Mouse (Mus musculus) liver, embryonic 11.5 days (tissue): ENCODE data around the gene Gzmk. TPM values are rescaled to one million over a fixed set of nuclear protein-coding genes. Genes with fewer than 3 reads are reported as not detected.

ENCODE experiments used
- ATAC-seq: fragments of 200-750 bp; cut with Nextera tagmentation; replicated peaks from 2 replicates; pipeline ENCODE4 v1.8.0; 2017; ENCODE audit warnings: moderate number of reproducible peaks, mild to moderate bottlenecking, moderate TSS enrichment, moderate library complexity; ENCODE audit not compliant: low FRiP score
- DNase-seq: peaks from one replicate; pipeline ENCODE4 v3.0.0-alpha.2; 2017; ENCODE audit warnings: low spot score
- H3K27ac ChIP-seq: fragments of 300-500 bp; sonication (generic); 2 replicates; pipeline ENCODE4 v1.5.1; 2014; ENCODE audit warnings: mild to moderate bottlenecking, low read depth, low read length, control low read depth
- H3K27me3 ChIP-seq: fragments of 300-500 bp; sonication (generic); replicated peaks from 2 replicates; pipeline ENCODE4 v1.6.1; 2014; ENCODE audit warnings: low read length, mixed read lengths; ENCODE audit not compliant: control insufficient read depth, insufficient read depth
- H3K36me3 ChIP-seq: fragments of 300-500 bp; sonication (generic); 2 replicates; pipeline ENCODE4 v1.6.1; 2014; ENCODE audit warnings: mild to moderate bottlenecking, low read length, moderate library complexity, mixed read lengths; ENCODE audit not compliant: control insufficient read depth, insufficient read depth
- H3K4me1 ChIP-seq: fragments of 300-500 bp; sonication (generic); replicated peaks from 2 replicates; pipeline ENCODE4 v1.6.1; 2014; ENCODE audit warnings: low read length, mixed read lengths; ENCODE audit not compliant: control insufficient read depth, insufficient read depth
- H3K4me2 ChIP-seq: fragments of 300-500 bp; sonication (generic); 2 replicates; pipeline ENCODE4 v1.6.1; 2014; ENCODE audit warnings: mild to moderate bottlenecking, control low read depth, moderate library complexity
- H3K4me3 ChIP-seq: fragments of 300-500 bp; sonication (generic); 2 replicates; pipeline ENCODE4 v1.5.1; 2014; ENCODE audit warnings: low read depth, low read length, control low read depth
- H3K9ac ChIP-seq: fragments of 300-500 bp; sonication (generic); 2 replicates; pipeline ENCODE4 v1.6.1; 2014; ENCODE audit warnings: low read depth, low read length, control low read depth
- H3K9me3 ChIP-seq: fragments of 300-500 bp; sonication (generic); 2 replicates; pipeline ENCODE4 v1.6.1; 2016; ENCODE audit warnings: low read length, inconsistent platforms, mixed read lengths; ENCODE audit not compliant: control insufficient read depth
- WGBS: fragments of 180-500 bp; shearing (Covaris S2); extraction: QIAGEN DNeasy Blood & Tissue Kit; methylation state at CpG from one replicate; pipeline ENCODE4 v1.1.7; 2014; 5-methylcytosine and 5-hydroxymethylcytosine counted together
- polyA plus RNA-seq: library from polyadenylated mRNA; unstranded; fragments of >200 nt; fragmentation: Nextera tagmentation; extraction: Ambion mirVana; gene quantifications from 2 replicates; pipeline ENCODE4 v1.2.1, GENCODE M21; 2014

Gzmk gene
- polyA plus RNA-seq, 1 experiment from 2014 or later = not detected

GRCm38 (mm10) chr13:113151556-113151955 is 74.2 kb downstream of the Gzmk start:
- H3K9ac ChIP-seq = no peak overlapping the region
- ATAC-seq = no peak
- H3K4me2 ChIP-seq = no peak overlapping the region
- WGBS = 86% methylated on average over 4 of the region's 4 CpGs
- H3K36me3 ChIP-seq = no peaks in the 10 kb centered on the region
- H3K4me3 ChIP-seq = no peak overlapping the region
- H3K27ac ChIP-seq = no peak overlapping the region
- H3K4me1 ChIP-seq = no peaks in the 10 kb centered on the region
- no peaks in the 10 kb centered on the region for H3K27me3 ChIP-seq
- no peak for DNase-seq
- no peaks in the 10 kb centered on the region for H3K9me3 ChIP-seq

- Histone ChIP-seq H3K4me1 (no peaks in the 10 kb centered on the region), H3K4me2 (no peak overlapping the region), H3K4me3 (no peak overlapping the region), H3K27ac (no peak overlapping the region), H3K9me3 (no peaks in the 10 kb centered on the region), H3K9ac (no peak overlapping the region), H3K36me3 (no peaks in the 10 kb centered on the region), H3K27me3 (no peaks in the 10 kb centered on the region)
- 85% methylated on average over 1 of the region's 1 CpGs for WGBS
- DNase-seq (no peak), ATAC-seq (no peak)
These were observed 86.1 kb downstream of the Gzmk start for GRCm38 (mm10) chr13:113139597-113139996.

- no peak overlapping the region for H3K4me3 ChIP-seq
- H3K36me3 ChIP-seq = no peaks in the 10 kb centered on the region
- ATAC-seq = no peak
- no peak for DNase-seq
- no peak overlapping the region for H3K9ac ChIP-seq
- no peak overlapping the region for H3K4me2 ChIP-seq
- 79% methylated on average over 1 of the region's 1 CpGs for WGBS
- no peaks in the 10 kb centered on the region for H3K4me1 ChIP-seq
- H3K27me3 ChIP-seq = no peaks in the 10 kb centered on the region
- H3K27ac ChIP-seq = no peak overlapping the region
- no peaks in the 10 kb centered on the region for H3K9me3 ChIP-seq
These were observed 95.7 kb downstream of the Gzmk start for GRCm38 (mm10) chr13:113129974-113130373.

Other genes starting within 250 kb of the Gzmk start
- gene Ccno, start 238.1 kb downstream of the Gzmk start, polyA plus RNA-seq = 0.08 TPM in 1 of 2 replicates, not detected in the other
- not detected in 2 replicates for gene Mcidas, start 232.1 kb downstream of the Gzmk start, polyA plus RNA-seq
- not detected in 2 replicates for gene Cdc20b, start 190.8 kb downstream of the Gzmk start, polyA plus RNA-seq
- gene Gpx8, start 179.5 kb downstream of the Gzmk start, polyA plus RNA-seq = 43.0 and 43.4 TPM in 2 replicates
- gene Gzma, start 124.9 kb downstream of the Gzmk start, polyA plus RNA-seq = not detected in 2 replicates
- gene Esm1, start 16.2 kb downstream of the Gzmk start, polyA plus RNA-seq = 3.3 and 3.7 TPM in 2 replicates
- gene BC067074, start 67.3 kb upstream of the Gzmk start, polyA plus RNA-seq = 1.0 and 1.2 TPM in 2 replicates